Mouse (Mus musculus) right cerebral cortex, postnatal 14 days (tissue): Measurements from ENCODE around the gene Susd6.

Source experiments
- DNase-seq: peaks from one replicate; pipeline ENCODE4 v3.0.0; 2022

Gene Susd6

DNA sequence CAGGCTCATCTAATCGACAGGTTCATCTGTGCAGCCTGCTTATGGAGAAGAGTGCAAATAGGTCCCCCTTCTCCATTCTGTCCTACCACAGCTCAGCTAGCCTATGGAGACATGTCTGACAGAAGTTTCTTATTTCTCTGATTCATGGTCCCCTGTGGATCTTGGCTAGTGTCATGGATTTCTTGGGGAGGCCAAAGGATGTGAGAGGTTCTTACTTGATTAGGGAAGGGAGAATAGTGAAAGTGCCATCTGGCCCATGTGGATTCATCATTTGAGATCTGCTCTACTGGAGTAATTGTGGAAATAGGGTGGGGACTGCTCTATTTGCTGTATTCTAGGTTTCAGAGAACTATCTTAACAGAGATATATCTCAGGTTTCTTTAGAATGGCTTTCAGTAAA lies 51.3 kb downstream of the Susd6 start:
- DNase-seq = no peak

DNA sequence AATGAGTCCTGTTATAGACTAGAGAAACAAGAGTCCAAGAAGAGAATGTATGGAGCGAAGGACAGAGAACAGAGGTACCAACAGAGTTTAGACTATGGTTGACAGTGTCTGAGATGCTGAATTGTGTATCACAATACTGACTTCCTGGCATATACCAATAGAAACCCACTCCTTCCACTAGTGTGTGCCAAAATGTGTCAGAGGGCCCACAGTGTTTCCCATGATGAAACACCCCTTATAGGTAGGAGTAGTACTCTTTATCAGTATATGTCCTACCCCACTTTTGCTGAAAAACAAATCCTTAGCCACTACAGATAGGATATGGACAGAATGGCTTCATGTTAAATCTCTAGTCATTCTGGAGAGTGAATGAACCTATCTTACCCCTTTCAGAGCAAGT lies 52.3 kb downstream of the Susd6 start:
- DNase-seq = no peak

DNA sequence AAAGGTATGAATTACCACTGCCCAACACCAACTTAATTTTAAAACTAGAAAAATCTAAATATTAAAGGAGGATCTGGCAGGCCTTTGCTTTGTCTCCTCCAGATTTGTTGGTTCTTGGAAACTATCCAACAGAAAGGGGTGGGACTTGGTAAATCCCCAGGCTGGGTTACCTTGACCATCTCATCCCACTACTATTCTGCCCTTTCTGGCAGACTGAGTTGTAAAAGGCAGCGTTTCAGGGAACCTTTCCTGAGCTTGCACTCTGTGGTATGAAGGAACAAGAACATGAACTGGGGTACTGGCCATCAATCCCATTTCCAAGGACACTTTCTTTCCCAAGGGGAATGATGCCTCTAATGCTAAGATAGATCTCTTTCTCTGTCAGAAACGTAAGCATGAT lies 52.9 kb downstream of the Susd6 start:
- no peak for DNase-seq

DNA sequence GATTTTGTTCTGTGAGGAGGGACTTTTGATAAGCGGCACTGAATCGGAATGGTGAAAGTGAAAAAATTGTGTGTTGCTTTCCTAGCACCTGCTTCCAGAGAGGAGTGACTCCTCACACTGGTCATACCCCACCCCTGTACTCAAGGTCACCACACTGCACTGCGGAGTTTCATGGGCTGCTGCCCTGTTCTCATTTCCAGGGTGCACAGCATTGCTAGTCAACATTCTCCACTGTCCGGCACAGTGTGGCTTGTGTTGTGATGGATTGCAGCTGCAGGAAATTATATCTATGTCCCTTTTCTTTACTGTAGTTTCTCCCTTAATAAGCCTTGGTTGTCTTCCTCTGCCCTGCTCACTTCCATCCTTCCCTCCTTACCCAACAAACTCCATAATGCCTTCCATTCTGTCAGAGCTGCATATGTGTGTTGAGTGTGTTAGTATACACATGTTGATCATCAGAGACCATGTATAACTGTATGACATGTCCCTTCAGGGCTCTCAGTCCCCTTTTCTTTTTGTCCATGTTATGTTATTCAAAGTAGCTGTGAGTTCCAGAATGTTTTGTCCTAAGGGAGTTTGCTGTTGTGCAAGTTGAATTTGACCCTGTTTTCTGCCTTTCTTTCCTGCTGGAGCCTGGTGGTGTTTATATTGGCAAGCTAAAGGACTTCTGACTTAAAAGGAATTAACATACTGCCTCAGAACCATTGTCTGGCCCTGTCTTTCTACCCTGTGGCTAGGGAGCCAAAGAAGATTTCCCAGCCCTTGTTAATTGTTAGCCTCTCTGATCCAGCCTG lies 53.5 kb downstream of the Susd6 start:
- no peak for DNase-seq

DNA sequence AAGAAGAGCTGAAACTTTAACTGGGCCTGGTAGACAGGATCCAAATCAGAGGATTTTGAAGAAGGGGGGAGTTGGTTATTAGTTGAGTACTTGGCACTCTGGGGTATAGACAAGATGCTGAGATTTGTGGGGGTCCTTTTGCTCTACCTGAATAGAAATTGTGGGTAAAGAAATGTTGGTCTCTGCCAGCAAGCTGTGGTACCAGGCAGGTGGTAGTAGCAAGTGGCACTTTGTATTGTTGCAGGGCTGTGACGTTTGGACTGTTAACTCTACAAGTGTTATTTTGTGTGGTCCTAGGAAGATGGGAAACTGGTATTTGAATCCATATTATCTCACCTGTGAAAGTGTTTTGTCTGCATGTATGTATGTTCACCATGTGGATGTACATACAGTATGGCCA lies 55.6 kb downstream of the Susd6 start:
- DNase-seq = no peak

DNA sequence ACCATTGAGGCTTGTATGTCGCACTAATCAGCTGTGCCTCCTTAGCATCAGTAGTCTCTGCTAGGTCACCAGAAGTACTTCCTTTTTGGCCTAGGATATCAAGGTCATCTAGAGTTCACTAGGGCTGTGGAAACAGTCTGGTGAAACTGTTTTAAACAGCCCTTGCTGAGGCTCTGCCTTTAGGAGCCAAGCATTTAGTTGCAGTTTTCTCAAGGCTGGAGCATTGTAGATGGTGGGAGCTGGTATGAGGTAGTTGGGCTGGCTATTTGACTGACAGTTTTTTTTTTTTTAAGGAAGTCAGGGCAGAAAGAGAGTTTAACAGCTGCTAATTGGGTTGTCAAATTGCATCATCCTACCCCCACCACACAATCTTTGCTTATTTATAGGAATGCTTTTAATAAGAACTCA lies 56.6 kb downstream of the Susd6 start:
- no peak for DNase-seq

DNA sequence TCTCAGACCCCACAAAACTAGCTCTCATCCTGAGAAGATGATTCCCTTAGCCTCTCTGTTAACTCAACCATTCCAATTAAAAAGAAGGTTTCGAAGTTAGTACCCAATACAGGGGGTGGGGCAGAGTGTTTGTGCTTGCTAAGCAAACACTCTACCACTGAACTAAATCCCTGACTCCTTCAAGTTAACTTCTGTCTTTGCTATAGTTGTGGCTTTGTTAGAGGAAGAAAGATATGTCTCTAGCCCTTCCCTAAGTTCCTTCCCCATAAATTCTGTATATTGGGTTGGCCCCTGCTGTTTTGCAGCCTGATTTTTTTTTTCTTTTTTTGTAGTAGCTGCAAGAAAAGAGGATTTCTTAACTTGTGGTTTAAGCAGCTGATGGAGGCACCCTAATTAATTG lies 61.7 kb downstream of the Susd6 start:
- no peak for DNase-seq

DNA sequence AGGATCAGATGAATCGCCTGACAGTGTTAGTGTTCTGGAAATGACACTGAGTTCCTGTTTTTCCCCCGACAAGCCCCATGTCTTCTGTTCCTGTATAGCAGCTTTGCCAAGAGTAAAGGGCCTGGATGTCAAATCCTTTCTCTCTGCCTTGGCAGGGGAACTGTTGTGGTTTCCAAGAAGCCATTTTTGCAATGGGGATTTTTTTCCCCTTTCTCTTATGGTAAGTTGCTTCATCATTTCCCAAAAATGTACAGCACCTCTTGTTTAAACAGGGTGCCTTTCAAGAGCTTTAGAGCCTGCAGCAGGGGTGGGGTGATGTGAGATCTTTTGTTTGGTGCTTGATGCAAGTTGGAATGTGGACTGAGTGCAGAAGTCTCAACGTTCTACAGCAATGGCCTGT lies 63.4 kb downstream of the Susd6 start:
- no peak for DNase-seq

DNA sequence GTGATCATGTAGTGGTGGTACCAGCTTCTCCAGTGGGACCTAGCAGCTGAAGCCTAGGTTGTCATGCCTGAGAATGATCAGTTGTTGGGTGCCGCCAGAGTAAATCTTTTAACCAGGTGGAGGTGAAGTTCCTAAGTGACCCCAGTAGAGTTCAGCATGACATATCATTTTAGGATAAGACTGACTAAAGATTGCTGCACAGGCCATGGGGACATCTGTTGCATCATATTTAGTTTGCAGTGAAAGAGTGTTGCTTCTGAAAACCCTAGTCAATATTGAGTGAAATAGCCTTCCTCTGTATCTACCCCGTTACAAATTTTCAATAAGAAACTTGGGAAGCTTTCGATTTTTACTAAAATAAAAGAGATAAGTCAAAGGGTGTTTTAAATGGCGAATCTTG lies 64.4 kb downstream of the Susd6 start:
- DNase-seq = no peak

DNA sequence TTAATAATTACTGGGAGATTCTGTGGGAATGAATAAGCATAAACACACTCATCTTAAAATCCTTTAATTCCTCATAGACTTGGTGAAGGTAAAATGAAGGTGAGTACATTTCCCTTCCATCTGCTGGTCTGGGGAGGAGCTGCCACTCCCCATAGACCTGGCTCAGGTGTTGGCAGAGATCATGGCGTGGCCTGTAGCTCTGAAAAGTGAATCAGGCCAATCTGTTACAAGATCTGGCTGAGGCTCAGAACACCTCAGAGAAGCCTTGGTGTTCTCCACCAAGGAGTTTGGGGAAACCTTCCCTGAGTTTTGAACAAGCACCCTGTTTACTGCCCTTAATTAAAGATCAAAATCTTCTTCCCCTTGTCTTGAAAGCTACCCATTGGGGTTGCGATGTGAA lies 64.8 kb downstream of the Susd6 start:
- DNase-seq = no peak

DNA sequence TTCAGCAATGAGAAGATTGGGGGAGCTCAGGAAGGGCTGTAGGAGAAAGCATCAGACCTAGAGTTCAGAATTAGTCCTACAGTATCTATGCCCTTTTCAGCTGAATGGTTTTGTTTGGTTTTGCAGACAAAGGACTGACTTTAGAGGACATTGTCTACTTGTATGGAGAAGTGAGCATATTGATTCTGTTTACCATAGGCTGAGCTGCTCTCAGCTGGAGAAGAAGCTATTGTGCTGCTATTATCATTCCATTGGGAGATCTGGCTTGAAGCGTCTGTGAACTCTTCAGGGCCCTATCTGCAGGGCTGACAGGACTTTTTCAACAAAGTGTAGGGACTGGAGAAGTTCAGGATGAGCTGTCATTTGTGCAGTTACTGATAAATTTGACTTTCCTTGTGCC lies 65.3 kb downstream of the Susd6 start:
- no peak for DNase-seq

DNA sequence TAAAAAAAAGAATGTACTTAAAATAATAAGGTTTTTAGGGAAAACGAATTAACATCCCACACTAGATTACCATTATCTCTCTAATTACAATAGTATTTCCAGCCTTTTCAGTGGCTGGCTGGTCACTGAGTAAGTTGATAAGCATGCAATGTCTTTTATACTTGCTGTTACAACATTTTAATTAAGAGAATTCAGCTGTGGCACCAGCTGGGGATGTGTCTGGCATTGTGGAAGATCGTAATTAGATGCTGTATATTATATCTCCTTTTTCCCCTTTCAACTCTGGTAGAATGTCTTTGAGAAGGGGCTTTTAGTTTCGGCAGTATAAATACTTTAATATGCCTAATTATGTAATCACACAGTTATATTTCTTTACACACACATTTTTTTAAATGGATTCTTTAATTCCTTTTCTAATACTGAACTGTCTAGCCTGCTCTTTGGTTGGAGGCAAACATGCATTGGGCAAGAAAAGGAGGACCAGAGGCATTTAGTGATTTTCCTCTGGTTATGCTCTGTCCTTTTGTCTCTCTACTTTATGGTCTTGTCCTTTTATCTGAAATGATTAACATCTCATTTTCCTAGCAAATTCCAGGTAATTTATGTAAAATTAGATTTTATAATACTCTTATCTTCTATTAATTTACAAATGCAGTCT lies 67.5 kb downstream of the Susd6 start:
- DNase-seq = no peak

DNA sequence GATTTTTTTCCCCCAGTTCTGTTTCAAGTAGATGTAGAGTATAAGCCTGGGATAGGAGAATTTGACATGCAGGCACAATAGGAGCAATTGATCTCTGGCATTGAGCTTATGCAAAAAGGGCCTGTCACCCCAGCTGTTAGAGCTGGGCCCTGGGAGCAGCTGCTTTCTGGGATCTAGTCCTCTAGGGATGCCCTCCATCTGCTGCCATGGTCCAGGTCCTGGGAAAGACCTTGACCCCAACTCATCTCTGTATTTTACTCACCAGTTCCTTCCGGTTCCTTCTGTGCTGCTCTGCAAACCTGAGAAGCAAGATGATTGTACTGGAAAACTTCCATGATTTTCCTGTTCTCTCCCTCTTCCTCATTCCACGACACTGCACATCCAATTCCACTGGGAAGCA lies 68.0 kb downstream of the Susd6 start:
- no peak for DNase-seq

DNA sequence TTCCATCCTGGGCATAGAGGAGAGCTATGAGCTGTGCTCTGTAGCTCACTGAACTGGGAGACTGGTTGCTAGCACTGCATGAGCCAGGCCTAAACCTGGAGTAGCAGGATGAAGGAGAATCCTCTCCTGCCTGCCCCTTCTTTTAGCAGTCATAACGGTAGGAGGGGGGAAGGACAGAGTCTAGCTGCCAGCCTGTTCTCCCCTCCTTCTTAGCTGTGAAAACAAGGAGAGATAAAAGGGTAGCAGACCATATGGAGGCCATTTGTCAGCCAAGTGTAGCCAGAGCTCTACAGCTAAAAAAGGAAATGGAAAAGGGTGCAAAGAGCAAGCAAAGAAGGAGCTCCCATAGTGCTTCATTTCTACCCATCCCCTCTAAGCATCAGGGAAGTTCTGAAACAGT lies 71.6 kb downstream of the Susd6 start:
- DNase-seq = no peak

DNA sequence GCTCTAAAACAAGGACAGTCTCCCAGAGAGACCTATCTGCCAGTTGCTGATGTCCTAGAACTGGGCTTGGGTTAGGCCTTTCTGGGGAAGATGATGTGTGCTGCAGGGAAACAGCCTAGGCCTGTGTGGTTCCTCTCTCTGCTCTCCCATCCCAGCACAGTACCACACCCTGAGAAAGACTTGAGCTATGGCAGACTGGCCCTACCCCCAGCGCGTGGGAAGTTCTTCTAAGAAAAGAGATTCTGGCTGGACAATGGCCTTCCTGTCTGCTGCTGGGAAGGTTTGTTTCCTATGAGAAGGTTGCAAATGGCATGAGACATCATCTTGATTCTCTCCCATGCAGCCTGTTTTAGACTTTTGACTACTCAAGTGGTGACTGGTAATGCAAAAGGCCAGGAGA lies 73.1 kb downstream of the Susd6 start:
- no peak for DNase-seq

DNA sequence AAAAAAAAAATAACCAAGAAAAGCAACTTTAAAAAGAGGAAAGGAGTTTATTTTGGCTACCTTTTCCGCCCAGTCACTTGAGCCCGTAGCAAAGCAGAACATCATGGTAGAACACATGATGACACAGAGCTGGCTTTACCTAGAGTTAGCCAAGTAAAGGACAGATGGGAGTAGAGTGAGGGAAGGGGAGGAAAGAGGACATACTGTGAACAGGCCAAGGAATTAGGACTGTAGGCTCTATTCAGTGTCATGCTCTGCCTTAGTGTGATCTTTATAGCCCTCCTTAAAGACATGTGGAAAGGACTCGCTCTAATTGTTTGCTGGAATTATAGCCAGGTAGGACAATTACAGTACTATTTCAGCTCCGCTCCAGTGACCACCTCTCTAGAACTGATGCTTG lies 74.9 kb downstream of the Susd6 start:
- DNase-seq = no peak

DNA sequence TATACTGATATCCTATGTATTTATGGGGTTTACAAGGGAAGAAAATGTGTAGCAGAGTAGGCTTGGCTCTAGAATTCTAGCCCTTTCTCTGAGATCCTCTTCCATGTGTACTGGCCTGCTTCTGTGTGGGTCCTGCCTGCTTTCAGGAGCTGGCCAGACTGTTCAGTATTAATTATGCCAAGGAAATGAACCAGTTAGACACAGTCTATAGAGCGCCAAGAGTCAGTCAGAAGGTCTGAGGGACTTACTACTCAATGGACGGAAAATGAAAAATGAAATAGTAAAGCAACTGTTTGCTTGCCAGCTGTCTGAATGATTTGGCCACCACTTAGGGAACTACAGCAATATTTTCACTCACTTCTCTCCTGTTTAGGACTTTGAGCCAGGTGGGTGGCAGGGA lies 75.7 kb downstream of the Susd6 start:
- no peak for DNase-seq

DNA sequence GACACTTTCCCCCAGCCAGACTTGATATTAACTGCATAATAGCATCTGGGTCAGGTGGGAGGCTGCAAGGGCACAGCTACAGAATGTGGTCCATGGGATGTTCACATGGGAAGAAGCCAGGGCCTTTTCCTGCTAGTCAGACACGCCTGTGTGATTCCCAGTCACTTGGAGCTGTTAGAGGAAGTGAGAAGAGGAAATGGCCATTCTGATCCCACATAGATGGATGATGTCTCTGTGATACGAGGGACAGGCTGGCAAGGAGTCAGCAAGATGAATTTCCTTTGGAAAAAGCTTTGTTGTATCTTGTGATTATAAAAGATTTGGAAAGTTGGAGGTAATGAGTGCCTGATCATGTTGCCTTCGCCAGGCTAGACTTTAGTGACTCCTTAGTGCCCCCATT lies 76.8 kb downstream of the Susd6 start:
- DNase-seq = no peak

DNA sequence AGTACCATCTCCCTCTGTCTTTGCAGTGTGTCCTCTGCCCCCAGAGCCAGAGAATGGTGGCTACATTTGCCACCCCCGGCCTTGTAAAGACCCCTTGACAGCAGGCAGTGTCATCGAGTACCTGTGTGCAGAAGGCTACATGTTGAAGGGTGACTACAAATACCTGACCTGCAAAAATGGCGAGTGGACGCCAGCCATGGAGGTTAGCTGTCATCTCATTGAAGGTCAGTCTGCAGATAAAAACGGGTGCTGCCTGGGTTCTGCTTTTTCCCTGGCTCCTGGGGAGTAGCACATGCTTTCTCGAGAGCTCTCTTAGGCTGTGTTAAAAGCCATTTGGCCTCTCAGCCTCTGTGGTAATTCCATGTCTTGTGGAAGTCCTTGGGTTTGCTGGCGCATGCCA lies 78.1 kb downstream of the Susd6 start:
- DNase-seq = no peak

DNA sequence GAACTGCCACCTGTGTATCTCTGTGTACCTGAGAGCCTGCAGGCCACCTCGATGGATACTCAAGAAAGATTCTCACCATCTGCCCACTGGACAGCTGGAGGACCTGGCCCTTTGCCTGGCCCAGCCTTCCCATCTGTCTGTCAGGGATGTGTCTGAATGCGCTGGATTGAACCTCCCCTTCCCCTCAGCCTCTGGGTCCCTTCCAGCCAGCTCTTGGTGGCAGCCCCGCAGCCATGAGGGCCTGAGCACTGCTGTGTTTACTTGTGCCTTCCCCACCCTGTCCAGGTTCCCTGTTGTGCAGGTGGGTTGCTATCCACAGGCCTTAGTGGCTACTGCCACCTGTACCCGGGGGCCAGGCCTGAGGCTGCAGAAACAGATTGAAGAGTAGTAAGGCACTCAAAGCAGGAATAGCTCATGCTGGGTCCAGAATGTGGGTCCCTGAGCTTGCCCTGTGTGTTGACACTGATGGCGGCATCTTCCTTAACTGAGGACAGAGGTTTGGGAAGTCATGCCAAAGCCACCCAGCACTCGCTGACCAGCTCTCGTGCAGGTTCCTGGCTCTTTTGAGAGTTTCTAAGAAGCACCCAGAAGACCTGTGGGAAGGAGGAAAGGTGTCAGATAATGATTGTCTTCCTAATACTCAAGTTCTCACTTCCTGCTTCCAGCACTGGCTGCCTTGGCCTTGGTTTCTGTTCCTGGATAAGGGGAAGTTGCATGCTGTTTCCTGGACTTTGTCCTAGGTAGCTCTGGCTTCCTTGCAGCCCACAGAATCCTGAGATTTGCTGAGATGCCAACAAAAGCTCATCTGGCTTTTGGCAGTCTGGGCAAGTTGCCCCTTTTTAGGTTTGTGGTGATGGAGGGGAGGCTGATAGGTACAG lies 87.1 kb downstream of the Susd6 start:
- peak; percentile 27 for DNase-seq

DNA sequence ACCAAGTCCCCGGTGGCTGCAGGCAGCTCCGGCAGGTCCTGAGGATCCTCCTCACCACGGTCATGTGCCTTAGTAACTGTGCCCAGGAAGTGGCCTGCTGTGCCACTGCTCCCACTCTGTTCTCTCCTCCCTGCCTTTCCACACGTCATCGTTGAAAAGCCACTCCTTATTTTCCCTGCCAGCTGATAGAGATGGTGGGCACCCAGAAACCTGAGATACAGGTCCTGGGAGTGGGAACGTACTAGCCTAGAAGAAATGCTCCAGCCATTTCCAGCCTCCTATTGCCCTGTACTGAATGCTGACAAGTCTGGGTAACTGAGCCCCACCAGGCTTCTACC lies 87.8 kb downstream of the Susd6 start:
- DNase-seq = no peak

DNA sequence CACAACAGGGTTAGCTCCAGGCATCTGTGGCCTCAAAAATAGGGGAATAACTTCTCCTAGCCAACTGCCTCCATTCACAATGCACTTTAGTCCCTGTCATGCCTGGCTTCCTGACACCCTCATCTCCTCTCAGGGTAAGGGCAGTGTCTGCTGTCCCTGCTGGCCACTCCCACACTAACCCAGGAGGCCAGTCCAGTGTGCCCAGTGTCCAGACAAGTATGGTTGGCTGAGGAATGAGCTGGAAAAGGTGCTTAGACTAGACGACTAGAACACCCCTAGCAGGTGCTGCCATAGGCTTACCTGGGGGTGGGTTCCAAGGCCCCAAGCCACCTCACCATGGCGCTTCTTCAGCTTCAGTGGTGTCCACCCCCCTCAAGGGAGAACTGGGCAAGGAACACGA lies 88.3 kb downstream of the Susd6 start:
- DNase-seq = no peak

DNA sequence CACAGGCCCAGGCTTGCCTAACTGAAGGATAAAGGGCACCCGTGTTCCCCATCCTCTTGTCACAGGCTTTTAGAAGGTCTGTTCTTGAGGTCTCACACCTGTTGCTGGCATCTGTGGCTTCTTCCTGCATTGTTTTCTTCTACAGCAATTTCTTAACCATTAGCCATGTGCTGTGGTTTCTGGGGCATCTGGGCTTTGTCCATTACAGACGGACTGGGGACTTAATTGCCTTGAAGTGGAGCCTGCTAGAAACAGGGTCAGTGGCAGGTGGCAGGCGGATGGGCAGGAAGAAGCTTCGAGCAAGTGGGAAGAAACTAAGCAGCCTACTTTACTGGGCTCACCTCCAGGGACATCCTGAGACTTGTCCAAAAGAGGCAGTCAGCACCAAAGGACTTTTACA lies 89.0 kb downstream of the Susd6 start:
- no peak for DNase-seq

DNA sequence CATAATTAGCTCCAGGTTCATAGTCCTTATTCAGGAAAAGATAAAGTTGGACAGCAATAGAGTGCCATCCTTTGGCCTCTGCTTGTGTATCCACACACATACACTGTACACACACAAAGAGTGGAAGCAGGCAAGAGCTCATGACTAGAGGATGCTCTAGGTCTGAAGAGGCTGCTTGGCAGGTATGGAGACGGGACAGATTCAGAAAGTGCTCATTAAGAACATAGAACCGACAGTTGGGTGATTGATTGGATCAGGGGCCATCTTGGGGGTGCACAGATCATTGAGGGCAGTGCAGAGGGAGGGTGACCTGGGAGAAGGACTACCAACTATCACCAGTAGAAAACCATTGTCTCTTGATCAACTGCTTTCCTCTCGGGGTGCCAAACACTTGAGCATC lies 90.8 kb downstream of the Susd6 start:
- no peak for DNase-seq
